Mouse (Mus musculus) spleen, adult 18-20 months (tissue): ENCODE measurements around the gene Mllt10.
"Not testable (repeated sequence)": the region's sequence is repeated elsewhere in the genome, so short reads cannot be mapped to it uniquely, and the experiment has no call there.

Source experiments
- DNase-seq, 2 experiments: peaks; one replicate each; pipeline ENCODE4 v3.0.0; 2022; ENCODE audit warnings: mixed read lengths in 2 of 2

Gene Mllt10

GRCm38 (mm10) chr2:18052581-18052980, 2.5 kb upstream of the Mllt10 start:
- no peak for DNase-seq

DNA sequence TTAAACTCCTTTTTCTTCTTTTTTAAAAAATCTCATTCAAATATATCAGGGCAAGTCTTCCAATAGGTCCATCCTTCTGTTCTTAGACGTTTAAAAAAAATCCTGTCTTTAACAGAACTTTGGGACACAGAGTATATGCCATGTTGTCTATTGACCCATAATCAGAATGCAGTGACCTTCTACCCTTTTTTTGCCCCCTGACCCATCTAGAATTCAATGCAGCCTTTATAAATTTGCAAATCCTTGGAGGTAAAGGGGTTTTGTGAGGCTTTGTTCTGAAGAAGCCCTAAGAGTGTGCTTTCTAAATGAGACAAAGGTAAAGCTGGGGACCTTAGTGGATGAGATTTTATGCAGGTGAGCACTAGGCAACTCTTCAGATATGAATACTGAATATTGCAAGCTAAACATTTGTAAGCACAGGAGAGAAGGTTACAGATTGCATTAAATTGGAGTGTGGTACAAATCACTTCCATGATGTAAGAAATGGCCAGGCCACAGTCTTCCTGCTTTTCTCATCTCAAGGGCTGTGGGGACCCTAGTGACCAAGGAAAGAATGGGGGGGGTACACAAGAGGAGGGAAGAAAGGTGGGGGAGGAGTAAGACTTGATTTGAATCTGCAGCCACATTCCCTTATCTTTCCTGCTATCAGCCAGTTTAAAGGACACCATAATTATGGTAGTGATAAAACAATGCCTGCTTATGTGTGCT, 1.6 kb upstream of the Mllt10 start:
- no peak for DNase-seq

- no peak for DNase-seq
Observed at GRCm38 (mm10) chr2:18053951-18054530, 996 bp upstream of the Mllt10 start.

- DNase-seq: peak; percentile 94 to 95
Observed at GRCm38 (mm10) chr2:18055929-18056785, 1.1 kb downstream of the Mllt10 start.

DNA sequence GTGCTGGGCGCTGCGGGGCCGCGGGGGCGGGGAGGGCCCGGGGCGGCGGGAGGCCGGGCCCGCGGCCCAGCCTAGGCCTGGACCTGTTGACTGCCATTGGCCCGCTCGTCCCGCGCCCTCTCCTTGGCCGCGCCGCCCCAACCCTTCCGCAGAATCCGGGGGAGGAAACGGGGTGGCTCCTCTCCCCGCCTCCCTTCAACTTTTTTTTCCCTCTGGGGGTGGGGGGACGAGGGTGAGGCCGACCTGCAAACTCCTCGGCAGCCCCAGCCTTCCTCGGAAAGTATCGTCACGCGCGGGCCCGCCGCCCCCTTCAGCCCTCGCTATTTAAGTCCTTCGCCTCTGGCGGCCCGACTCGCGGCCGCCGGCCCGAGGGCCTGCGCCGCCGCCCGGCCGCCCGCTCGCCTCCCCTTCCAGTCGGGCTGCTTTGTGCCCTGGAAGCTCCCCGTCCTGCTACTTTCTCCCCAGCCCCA, 1.8 kb downstream of the Mllt10 start:
- peak; percentile 86 to 95 for DNase-seq

GRCm38 (mm10) chr2:18057336-18058145, 2.5 kb downstream of the Mllt10 start:
- DNase-seq: peak; percentile 50 to 66

- no peak for DNase-seq
Observed at GRCm38 (mm10) chr2:18058146-18058708, 3.2 kb downstream of the Mllt10 start.

DNA sequence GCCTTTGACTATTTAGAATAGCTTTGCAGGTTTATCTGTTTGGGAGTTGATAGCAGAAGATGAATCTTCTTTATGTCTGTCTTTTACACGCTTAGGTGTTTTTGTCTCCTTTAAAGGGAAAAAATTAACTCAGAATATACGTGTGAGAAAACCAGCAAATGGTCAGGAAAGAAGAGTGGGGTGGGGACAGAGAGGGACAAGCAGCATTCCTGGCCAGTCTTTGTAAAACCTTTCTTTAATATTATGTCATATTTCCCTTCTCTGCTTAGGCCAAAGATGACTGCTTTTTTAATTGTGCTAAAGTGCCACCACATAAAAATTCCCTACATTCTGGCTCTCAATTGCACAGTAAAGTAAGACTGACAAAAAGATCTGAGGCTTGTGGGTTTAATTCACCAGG, 4.0 kb downstream of the Mllt10 start:
- no peak for DNase-seq

GRCm38 (mm10) chr2:18059891-18060290, 4.9 kb downstream of the Mllt10 start:
- no peak for DNase-seq

GRCm38 (mm10) chr2:18060396-18060795, 5.4 kb downstream of the Mllt10 start:
- no peak for DNase-seq

- DNase-seq: no peak
Observed at GRCm38 (mm10) chr2:18063763-18064251, 8.8 kb downstream of the Mllt10 start.

DNA sequence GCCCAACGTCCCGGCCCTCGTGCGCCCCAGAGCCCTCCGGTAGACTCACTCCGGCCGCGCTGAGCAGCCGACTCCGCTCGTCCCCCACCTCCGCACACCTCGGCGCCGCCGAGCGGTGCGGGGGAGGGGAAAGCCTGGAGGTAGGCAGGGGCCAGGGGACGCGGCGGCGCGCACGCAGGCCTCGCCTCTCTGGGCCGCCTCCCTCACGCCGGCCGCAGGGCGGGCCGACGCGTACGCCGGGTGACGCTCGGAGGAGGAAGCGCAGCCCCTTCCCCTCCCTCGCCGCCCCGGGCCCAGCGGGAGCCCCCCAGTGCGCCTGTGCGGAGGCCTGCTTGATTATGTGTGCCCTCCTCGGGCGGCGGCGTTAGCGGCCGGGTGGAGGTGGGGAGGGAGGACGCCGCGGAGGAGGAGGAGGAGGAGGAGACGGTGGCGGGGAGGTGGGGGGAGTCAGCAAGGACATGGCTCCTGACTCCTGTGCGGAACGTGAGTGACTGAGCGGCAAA, 9.4 kb downstream of the Mllt10 start:
- peak; percentile 87 to 89 for DNase-seq

DNA sequence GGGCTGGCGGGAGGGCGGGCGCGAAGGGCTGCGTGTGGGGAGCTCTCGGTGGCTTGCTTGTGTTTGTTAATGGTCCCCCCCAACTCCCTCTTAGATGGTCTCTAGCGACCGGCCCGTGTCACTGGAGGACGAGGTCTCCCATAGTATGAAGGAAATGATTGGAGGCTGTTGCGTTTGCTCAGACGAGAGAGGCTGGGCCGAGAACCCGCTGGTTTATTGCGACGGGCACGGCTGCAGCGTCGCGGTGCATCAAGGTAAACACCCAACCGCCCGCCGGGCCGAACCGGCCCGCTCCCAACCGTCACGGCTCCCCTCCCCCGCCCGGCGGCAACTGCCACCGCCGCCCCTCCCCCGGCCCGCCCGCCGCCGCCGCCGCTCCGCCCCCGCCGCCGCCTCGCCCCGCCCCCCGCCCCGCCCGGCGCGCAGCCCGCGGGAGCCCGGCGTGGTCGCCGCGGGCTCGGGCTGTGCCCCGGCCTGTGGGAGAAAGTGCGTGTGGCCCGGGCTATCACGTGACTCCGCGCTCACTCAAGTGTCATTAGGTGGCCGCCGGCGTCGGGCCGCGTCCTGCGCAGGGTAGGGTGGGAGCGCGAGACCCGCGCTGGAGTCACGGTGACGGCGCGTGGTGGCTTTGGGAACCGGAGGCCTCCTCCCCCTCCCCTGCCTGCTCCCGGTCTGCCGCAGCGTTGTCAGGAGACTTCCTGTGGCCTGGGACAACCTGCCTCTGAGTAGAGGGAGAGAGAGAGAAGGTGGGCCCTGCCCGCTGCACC, 10.1 kb downstream of the Mllt10 start:
- DNase-seq: peak; percentile 67 to 77

DNA sequence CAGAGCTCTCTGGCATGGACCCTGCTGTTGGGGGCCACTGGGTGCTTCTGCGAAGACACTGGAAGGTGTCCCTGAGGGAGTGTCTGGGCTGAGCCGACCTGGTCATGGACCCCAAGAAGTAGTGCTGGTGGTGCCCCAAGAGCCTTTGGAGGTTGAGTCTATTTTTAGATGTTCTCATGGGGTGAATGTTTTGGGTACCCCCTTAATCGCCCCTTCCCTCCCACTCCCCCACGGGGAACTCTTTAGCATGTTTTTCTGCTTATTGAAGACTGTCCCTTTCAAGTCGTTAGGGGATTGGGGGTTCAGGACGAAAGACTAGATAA, 10.6 kb downstream of the Mllt10 start:
- DNase-seq: no peak

DNA sequence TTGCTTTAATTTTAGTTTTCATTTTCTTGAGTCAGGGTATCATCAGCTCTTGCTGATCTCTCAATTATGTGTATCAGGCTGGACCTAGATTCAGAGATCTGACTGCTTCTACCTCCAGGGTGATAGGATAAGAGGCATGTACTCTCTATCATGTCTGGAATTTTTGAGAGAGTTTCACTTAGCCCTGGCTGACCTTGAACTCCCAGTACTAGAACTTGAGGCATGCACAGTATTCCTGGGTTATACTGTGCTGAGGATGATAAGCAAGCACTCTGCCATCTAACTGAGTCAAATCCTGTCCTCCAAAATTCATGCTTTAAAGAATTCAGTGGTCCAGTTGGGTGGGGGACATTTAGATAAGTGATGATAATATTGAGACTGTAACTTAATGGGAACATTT, 11.4 kb downstream of the Mllt10 start:
- DNase-seq: no peak

GRCm38 (mm10) chr2:18068071-18068796, 13.2 kb downstream of the Mllt10 start:
- DNase-seq: no peak

- DNase-seq: no peak
Observed at GRCm38 (mm10) chr2:18071947-18072346, 16.9 kb downstream of the Mllt10 start.

GRCm38 (mm10) chr2:18080182-18080860, 25.3 kb downstream of the Mllt10 start:
- no peak for DNase-seq

- not testable (repeated sequence) for DNase-seq
Observed at GRCm38 (mm10) chr2:18087695-18088094, 32.7 kb downstream of the Mllt10 start.

GRCm38 (mm10) chr2:18093858-18094257, 38.8 kb downstream of the Mllt10 start:
- no peak for DNase-seq
